Mouse (Mus musculus): ENCODE measurements around the gene Olfr926.
"Not testable (repeated sequence)": the region's sequence is repeated elsewhere in the genome, so short reads cannot be mapped to it uniquely, and the experiment has no call there.

Gene Olfr926

GRCm38 (mm10) chr9:38876826-38877225 is at the start of gene Olfr926:
TSS of gene Olfr926 (plus strand) at chr9:38877126.
- no peak for DNase-seq (ENCODE audit: extremely low spot score)

- no peak for DNase-seq (ENCODE audit: extremely low spot score)
These were observed 43.9 kb upstream of the Olfr926 start for GRCm38 (mm10) chr9:38833027-38833426.

GRCm38 (mm10) chr9:38844149-38844548 is 32.8 kb upstream of the Olfr926 start, which contains the start of gene Olfr924:
TSS of gene Olfr924 (plus strand) at chr9:38844449.
- no peak for DNase-seq (ENCODE audit: extremely low spot score)

- no peak for DNase-seq (ENCODE audit: extremely low spot score)
These were observed 22.2 kb upstream of the Olfr926 start, which contains the start of gene Olfr26 for GRCm38 (mm10) chr9:38854760-38855159. TSS of gene Olfr26 (plus strand) at chr9:38855060.

GRCm38 (mm10) chr9:38874880-38875279 is 2.0 kb upstream of the Olfr926 start:
- DNase-seq (ENCODE audit: extremely low spot score) = not testable (repeated sequence)
